Mouse (Mus musculus): ENCODE measurements around the gene 4930442H23Rik. TPM values are rescaled to one million over a fixed set of nuclear protein-coding genes. Genes with fewer than 3 reads are reported as not detected.
"Not testable (repeated sequence)": the region's sequence is repeated elsewhere in the genome, so short reads cannot be mapped to it uniquely, and the experiment has no call there.

Gene 4930442H23Rik
- polyA plus RNA-seq, 1 experiment, result not detected

DNA sequence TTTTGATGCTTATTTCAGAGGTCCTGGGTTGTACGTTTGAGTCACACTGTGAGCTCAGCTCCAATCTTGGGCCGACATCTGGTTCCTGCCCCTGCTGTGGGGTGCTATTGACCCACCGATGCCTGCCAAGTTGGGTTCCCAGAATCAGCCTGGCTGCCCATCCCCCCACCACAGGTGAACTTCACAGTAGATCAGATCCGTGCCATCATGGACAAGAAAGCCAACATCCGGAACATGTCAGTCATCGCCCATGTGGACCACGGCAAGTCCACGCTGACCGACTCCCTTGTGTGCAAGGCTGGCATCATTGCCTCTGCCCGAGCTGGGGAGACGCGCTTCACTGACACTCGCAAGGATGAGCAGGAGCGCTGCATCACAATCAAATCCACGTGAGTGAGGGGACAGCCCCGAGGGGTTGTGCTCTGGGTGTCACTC, 6.1 kb downstream of the 4930442H23Rik start:
- TF ChIP-seq CTCF (IDR thresholded peaks at IDR 0.05; ENCODE audit: extremely low read depth, insufficient read length, insufficient replicate concordance, low read depth, low read length) (no peak), POLR2A (IDR thresholded peaks at IDR 0.05; ENCODE audit: low read depth, low read length) (no peak)
- H3K4me1 ChIP-seq (ENCODE audit: control insufficient read depth, insufficient read depth, insufficient read length, low read length), result peaks cover 19% of the 10 kb centered on the region
- peak overlapping the region; percentile 90 for H3K4me3 ChIP-seq (ENCODE audit: low read depth, low read length)
- peak overlapping the region; percentile 89 for H3K27ac ChIP-seq (ENCODE audit: insufficient read depth, low read depth, low read length)
- 5% methylated on average over 16 of the region's 16 CpGs for WGBS
- no peaks in the 10 kb centered on the region for H3K27me3 ChIP-seq (ENCODE audit: control insufficient read depth, insufficient read depth, low read length)
- peaks cover 52% of the 10 kb centered on the region for H3K36me3 ChIP-seq (ENCODE audit: control insufficient read depth, insufficient read depth, low read length)

DNA sequence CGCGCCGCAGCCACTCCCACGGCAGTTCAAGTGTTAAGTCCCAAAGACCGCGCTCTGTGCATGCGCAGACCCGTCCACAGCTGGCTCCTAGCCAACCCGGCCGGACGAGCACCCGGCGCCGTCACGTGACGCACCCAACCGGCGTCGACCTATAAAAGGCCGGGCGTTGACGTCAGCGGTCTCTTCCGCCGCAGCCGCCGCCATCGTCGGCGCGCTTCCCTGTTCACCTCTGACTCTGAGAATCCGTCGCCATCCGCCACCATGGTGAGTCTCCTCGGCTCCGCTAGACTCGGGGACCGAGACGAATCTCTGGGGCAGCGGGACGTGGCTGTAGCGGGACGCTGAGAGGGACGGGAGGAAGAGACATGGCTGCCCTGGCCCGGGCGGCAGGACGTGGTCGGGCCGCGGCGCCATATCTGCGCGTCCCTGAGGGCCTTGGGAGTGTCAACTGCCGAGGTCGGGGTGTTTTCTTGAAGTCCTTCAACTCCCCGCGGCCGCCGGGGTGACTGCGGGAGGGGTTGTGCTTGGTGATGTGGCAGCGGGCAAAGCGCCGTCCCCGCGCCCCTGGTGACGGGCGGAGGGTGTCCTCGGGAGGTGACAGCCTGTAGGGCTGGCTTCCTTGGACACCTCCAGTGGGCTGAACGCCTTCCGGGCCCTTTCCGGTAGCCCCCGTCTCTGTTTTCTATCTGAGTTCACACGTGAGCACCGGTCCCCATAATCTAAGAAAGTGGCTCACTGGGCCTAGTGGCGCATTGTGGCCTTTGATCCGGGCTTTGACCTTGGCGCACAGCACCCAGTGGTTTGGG, 7.0 kb downstream of the 4930442H23Rik start, which contains the start of gene Eef2:
Eef2 (plus strand) TSS at position 166 of the 806 bp plus-strand sequence.
- H3K4me1 ChIP-seq (ENCODE audit: control insufficient read depth, insufficient read depth, insufficient read length, low read length), result peaks cover 19% of the 10 kb centered on the region
- no peaks in the 10 kb centered on the region for H3K27me3 ChIP-seq (ENCODE audit: control insufficient read depth, insufficient read depth, low read length)
- WGBS, result under 1% methylated on average over 77 of the region's 77 CpGs
- peak within 1 kb of the TSS; percentile 90 for H3K4me3 ChIP-seq (ENCODE audit: low read depth, low read length)
- peak within 1 kb of the TSS; percentile 89 for H3K27ac ChIP-seq (ENCODE audit: insufficient read depth, low read depth, low read length)
- no peak for TF ChIP-seq CTCF (IDR thresholded peaks at IDR 0.05; ENCODE audit: extremely low read depth, insufficient read length, insufficient replicate concordance, low read depth, low read length)
- TF ChIP-seq POLR2A (IDR thresholded peaks at IDR 0.05; ENCODE audit: low read depth, low read length), result peak; percentile 99
- peaks cover 44% of the 10 kb centered on the region for H3K36me3 ChIP-seq (ENCODE audit: control insufficient read depth, insufficient read depth, low read length)

DNA sequence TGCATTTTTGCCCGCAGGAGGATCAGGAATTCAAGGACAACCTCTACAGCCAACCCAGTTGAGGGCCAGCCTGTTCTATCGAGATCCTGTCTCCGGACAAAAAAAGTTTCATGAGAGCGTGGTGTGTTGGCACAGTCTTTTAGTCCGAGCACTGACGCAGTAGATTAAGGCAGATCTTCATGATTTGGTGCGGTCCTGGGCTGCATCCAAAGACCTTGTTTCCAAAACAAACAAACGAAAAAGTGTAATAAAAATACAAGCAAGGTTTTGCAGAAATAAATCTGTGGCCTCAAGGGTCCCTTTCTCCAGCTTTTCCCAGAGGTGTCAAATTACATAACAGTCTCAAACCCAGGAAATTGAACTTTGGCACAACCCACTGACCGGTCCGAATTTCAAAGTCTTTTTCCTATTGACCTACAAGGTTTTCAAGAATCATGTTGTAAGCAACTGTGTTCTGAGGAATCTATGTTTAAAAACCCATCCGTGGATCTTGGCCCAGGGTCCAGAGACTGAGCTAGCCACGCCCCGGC, 7.6 kb downstream of the 4930442H23Rik start:
- WGBS, result 2% methylated on average over 13 of the region's 13 CpGs
- Histone ChIP-seq H3K4me1 (ENCODE audit: control insufficient read depth, insufficient read depth, insufficient read length, low read length) (peaks cover 19% of the 10 kb centered on the region), H3K27me3 (ENCODE audit: control insufficient read depth, insufficient read depth, low read length) (no peaks in the 10 kb centered on the region), H3K27ac (ENCODE audit: insufficient read depth, low read depth, low read length) (peak overlapping the region; percentile 78), H3K4me3 (ENCODE audit: low read depth, low read length) (peak overlapping the region; percentile 90), H3K36me3 (ENCODE audit: control insufficient read depth, insufficient read depth, low read length) (peaks cover 38% of the 10 kb centered on the region)
- no peak for TF ChIP-seq CTCF (IDR thresholded peaks at IDR 0.05; ENCODE audit: extremely low read depth, insufficient read length, insufficient replicate concordance, low read depth, low read length)
- no peak for TF ChIP-seq POLR2A (IDR thresholded peaks at IDR 0.05; ENCODE audit: low read depth, low read length)

DNA sequence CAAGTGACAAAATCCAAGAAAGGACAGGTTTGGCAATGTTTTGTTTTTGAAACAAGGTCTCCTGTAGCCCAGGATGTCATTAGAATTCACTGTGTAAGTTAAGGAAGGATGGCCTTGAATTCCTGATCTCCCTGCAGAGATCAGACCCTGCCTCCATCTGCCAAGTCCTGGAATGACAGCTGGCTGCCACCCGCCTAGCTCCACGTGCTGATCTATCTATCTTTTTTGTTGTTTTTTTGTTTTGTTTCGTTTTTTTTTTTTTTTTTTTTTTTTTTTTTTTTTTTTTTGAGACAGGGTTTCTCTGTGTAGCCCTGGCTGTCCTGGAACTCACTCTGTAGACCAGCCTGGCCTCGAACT, 8.3 kb downstream of the 4930442H23Rik start:
- H3K27ac ChIP-seq (ENCODE audit: insufficient read depth, low read depth, low read length), result peak overlapping the region; percentile 78
- H3K36me3 ChIP-seq (ENCODE audit: control insufficient read depth, insufficient read depth, low read length), result peaks cover 31% of the 10 kb centered on the region
- H3K27me3 ChIP-seq (ENCODE audit: control insufficient read depth, insufficient read depth, low read length); H3K4me3 ChIP-seq (ENCODE audit: low read depth, low read length): not testable (repeated sequence)
- WGBS, result 2% methylated on average over 4 of the region's 4 CpGs
- H3K4me1 ChIP-seq (ENCODE audit: control insufficient read depth, insufficient read depth, insufficient read length, low read length), result peaks cover 19% of the 10 kb centered on the region

DNA sequence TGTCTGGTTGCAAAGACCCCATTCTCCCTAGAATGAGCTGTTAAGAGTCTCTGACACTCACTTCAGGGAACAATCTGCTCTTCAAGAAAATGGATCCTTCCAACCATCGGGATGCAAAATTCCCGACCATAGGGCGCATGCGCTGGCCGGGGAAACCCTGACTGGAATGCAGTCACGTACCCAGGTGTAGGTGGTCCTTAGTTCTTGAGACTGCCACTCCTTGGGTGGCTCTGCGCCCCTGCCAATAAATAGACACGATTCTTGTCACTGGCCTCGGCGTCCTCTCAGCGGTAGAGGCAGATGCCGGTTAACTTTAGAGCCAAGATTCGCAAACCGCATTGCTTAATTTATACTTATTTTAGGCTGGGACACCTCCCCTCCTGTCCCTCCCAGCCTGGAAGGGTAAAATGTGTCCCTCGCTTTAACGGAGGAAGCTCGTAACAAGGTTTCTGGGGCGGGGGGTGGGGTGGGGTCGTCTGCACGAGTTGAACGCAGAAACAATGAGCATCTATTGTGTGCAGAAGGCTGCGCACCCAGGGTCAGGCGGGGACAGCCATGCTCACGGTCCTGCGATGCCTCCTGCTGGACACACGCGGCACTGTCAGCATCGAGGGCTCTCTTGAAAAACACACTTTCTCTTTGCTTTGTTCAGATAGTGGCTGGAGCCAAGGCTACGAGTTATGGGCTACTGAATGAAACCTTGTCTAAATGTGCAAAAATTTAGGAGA, 8.9 kb downstream of the 4930442H23Rik start:
- Histone ChIP-seq H3K27ac (ENCODE audit: insufficient read depth, low read depth, low read length) (peak overlapping the region; percentile 66), H3K27me3 (ENCODE audit: control insufficient read depth, insufficient read depth, low read length) (no peaks in the 10 kb centered on the region), H3K36me3 (ENCODE audit: control insufficient read depth, insufficient read depth, low read length) (peaks cover 25% of the 10 kb centered on the region), H3K4me1 (ENCODE audit: control insufficient read depth, insufficient read depth, insufficient read length, low read length) (peaks cover 19% of the 10 kb centered on the region), H3K4me3 (ENCODE audit: low read depth, low read length) (peak overlapping the region; percentile 20; the same call in 1 of the 2 replicates)
- 15% methylated on average over 29 of the region's 29 CpGs for WGBS
- no peak for TF ChIP-seq POLR2A (IDR thresholded peaks at IDR 0.05; ENCODE audit: low read depth, low read length)
- TF ChIP-seq CTCF (IDR thresholded peaks at IDR 0.05; ENCODE audit: extremely low read depth, insufficient read length, insufficient replicate concordance, low read depth, low read length), result peak; percentile 96

DNA sequence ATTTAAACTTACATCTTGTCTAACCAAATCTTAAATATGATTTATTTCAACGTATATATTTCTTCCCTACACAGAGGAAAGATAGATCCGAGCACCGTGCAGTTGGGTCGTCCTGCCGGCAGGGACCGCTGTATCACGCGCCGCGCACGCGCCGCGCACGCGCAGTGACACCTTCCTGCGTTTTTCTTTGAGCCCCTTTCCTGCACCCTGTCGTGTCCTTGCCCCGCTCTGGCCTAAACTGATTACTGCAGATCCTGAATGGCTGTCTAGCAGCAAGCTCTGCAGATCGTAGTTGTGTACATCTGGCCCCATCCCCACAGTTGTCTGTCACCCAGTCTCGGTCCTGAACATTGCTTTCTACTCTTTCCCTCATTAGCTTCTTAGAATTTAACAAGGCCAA, 10.5 kb downstream of the 4930442H23Rik start:
- 5% methylated on average over 21 of the region's 21 CpGs for WGBS
- H3K4me3 ChIP-seq (ENCODE audit: low read depth, low read length), result peak overlapping the region; percentile 36
- TF ChIP-seq POLR2A (IDR thresholded peaks at IDR 0.05; ENCODE audit: low read depth, low read length), result no peak
- TF ChIP-seq CTCF (IDR thresholded peaks at IDR 0.05; ENCODE audit: extremely low read depth, insufficient read length, insufficient replicate concordance, low read depth, low read length), result peak; percentile 82

DNA sequence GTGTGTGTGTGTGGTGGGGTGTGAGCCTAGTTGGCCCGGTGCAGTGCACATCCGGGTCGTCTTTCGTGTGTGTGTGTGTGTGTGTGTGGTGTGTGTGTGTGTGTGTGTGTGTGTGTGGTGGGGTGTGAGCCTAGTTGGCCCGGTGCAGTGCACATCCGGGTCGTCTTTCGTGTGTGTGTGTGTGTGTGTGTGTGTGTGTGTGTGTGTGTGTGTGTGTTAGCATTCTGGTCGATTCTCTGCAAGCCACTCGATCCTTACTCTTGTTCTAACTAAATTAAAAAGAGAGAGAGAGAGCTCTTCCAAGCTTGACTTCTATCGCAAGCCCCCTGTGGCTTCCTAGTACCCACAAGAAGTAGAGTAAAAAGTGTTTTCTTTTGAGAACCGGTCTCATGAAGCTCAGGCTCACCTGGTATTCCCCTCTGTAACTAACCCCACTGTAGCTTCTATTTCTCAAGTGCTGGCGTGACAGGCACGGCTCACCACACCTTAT, 14.2 kb downstream of the 4930442H23Rik start:
- not testable (repeated sequence) for H3K36me3 ChIP-seq (ENCODE audit: control insufficient read depth, insufficient read depth, low read length); H3K27me3 ChIP-seq (ENCODE audit: control insufficient read depth, insufficient read depth, low read length)
- Histone ChIP-seq H3K4me1 (ENCODE audit: control insufficient read depth, insufficient read depth, insufficient read length, low read length) (peaks cover 12% of the 10 kb centered on the region; the same call in 1 of the 2 replicates), H3K4me3 (ENCODE audit: low read depth, low read length) (peak overlapping the region; percentile 74; the same call in 1 of the 2 replicates), H3K27ac (ENCODE audit: insufficient read depth, low read depth, low read length) (peak overlapping the region; percentile 50)
- WGBS, result 17% methylated on average over 8 of the region's 14 CpGs

More for the DNA sequence above, 10.5 kb downstream of the 4930442H23Rik start:
- Histone ChIP-seq H3K36me3 (ENCODE audit: control insufficient read depth, insufficient read depth, low read length) (peaks cover 9% of the 10 kb centered on the region), H3K4me1 (ENCODE audit: control insufficient read depth, insufficient read depth, insufficient read length, low read length) (peaks cover 18% of the 10 kb centered on the region), H3K27ac (ENCODE audit: insufficient read depth, low read depth, low read length) (peak overlapping the region; percentile 63), H3K27me3 (ENCODE audit: control insufficient read depth, insufficient read depth, low read length) (no peaks in the 10 kb centered on the region)
